Mouse (Mus musculus) splenic B cell, adult 2 months (primary cell): Measurements from ENCODE around the gene Riox1.
A peak's percentile ranks its signal among the peaks of the same experiment; 100 is the strongest.

Experiments
- DNase-seq: peaks from one replicate; pipeline ENCODE4 v3.0.0-alpha.2; 2011; ENCODE audit warnings: low read depth, low spot score
- H3K27me3 ChIP-seq: 2 replicates; pipeline ENCODE4 v1.6.1; 2012; ENCODE audit warnings: mild to moderate bottlenecking, low read length, moderate library complexity, mixed read lengths; ENCODE audit not compliant: control insufficient read depth, poor library complexity, insufficient read depth, severe bottlenecking
- H3K36me3 ChIP-seq: 2 replicates; pipeline ENCODE4 v1.6.1; 2012; ENCODE audit warnings: mild to moderate bottlenecking, low read length, moderate library complexity, mixed read lengths; ENCODE audit not compliant: control insufficient read depth, poor library complexity, insufficient read depth, severe bottlenecking

Riox1 gene

DNA sequence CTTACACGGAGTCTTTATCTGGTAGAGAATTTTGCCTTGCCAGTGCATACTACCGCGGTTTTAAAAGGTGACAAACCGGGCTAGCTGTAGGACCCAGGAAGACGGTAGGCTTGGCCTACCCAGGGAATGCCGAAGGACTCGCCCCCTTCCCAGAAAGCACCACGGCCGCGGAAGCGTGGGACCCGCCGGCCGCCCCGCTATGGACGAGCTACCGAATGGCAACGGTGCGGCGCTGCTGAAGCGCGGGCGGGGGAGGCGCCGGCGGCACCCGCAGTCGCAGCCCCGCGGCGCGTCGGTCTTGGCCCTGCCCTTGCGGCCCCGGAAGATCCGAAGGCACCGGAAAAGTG is at the start of gene Riox1:
Gene Riox1 (plus strand): TSS at position 116 of the 347 bp plus-strand sequence.
- Histone ChIP-seq H3K36me3 (no peaks in the 10 kb centered on the region), H3K27me3 (no peaks in the 10 kb centered on the region)
- peak; percentile 76 for DNase-seq

DNA sequence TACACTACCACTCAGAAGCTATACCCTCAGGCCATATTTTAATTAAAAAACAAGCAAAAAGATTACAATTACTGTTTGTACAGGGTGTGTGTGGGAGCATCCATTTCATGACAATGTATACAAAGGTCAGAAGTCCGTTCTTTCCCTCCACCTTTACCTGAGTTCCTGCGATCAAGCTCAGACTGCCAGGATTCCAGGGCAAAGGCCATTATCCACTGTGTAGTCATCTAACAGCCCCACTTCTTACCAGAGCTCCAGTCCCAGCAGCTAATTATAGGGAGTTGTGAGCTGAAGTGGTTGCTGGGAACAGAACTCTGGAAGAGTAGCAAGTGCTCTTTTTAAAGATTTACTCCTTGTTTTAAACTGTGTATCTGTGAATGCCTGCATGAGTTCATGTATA is 40.0 kb upstream of the Riox1 start:
- H3K36me3 ChIP-seq, result no peaks in the 10 kb centered on the region
- no peaks in the 10 kb centered on the region for H3K27me3 ChIP-seq
- no peak for DNase-seq

DNA sequence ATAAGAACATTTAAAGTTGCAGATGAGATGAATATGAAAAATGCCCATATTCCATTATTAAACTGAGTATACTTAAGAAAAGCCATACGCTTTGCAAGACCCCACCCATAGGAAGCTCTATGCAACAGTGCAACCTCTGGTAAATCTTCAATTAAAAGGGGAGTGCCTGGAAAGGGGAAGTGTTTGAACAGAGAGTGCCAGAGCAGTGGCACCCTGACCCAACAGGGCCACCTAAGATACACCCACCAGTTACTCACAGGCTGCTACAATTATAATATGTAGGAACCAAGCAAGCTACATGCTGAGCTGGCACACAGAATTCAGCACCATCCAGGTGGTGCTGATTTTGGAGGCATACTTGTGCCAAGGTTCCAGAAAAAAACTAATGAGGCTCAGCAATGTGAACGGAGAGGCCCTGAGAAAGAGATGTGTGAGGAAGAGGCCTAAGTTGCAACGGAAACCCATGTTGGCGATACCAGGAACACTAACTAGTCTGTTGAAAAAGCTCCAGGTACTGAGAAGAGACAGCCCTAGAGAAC is 36.1 kb upstream of the Riox1 start:
- no peak for DNase-seq
- Histone ChIP-seq H3K27me3 (no peaks in the 10 kb centered on the region), H3K36me3 (no peaks in the 10 kb centered on the region)

- no peak for DNase-seq
- Histone ChIP-seq H3K36me3 (no peaks in the 10 kb centered on the region), H3K27me3 (no peaks in the 10 kb centered on the region)
Measured at GRCm38 (mm10) chr12:83914797-83915196, 35.6 kb upstream of the Riox1 start.

DNA sequence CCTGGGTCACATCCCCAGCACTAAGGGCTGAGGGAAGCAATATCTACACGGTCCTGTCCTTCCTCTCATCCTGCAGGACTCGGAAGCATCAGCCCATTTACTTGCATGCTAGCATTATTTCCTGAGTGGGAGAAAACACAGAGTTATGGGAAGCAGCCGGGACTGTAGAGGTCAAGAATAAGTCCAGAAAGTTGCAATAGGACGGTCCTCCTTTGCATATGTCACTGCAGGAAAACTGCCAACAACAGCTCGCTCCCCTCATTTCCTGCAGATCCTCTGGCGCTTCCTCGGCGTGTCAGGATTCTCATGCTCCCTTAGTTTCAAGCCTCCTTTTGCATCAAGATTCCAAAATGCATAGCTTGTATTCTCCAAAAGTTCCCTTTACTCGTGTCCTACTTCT is 33.5 kb upstream of the Riox1 start:
- no peaks in the 10 kb centered on the region for H3K36me3 ChIP-seq
- no peaks in the 10 kb centered on the region for H3K27me3 ChIP-seq
- DNase-seq, result no peak

DNA sequence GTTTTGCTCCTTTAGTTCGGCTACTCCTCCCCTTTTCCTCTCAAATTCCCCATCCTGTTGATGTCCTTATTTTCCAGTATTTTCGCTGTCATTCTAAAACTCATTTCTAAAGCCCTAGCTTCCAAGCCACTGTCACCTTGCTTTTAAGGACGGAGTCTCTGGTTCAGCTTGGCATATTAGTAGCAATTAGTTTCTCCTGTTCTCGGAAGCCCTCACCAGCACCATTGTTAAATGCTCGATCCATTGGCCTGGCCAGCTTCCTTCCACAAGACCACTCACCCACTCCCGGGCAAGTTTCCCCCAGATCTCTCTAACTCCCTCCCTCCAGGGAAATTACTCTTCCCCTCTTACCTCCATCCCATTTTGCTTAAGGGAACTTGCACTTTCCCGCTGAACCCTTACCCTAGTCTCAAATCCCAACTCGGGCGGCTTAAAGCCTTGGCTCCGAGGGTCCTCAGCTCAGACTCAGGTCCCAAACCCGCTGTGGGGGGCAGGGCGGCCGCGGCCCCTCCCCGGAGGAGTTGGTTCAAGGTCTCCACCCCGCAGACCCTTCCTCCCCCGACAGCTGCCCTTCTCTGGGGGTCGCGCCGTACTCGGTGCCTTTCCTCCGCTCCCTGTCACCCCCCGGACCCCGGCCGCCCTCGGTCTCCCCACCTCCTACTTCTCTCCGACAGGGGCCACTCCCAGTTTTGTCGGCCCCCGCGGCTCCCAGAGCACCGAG is 29.5 kb upstream of the Riox1 start:
- no peak for DNase-seq
- no peaks in the 10 kb centered on the region for H3K27me3 ChIP-seq
- H3K36me3 ChIP-seq, result no peaks in the 10 kb centered on the region

DNA sequence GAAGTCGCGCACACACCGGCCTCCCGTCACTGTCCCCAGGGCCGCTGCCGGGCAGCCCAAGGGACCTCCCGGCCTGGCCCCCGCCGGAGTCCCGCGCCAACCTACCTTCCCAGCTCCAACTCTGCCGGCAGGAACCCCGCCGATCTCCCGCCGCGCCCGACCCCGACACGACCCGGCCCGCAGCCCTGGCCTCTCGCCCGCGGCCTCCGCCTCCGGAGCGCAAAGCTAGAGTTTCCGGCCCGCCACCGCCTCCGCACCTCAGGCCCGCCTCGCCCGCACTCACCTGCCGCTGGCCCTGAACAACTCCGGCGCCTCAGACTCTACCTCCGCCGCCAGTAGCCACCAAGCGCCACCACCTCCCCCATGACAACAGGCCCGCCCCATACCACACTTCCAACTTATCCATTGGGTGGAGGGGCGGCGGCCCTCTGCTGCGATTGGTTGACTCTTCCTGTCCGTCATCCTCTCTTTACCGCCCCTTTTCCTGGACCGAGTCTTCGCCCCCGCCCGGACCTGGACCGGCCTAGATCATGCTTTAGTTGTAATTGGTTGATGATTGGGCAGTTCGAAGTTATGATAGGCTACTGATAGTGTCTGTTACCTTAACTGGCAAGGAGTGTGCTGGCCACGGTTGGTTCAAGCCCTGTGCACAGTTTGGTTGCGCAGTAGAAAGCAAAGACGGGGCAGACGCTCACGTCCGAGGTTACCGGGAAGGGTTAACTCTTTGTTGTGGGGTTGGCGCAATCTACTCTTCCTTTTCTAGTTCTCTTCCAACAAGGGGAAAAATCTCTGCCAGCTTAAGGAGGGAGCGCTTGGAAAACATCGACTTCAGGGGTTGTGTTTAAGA is 28.6 kb upstream of the Riox1 start, which contains the start of gene Numb:
Gene Numb (minus strand): TSS at position 400 of the 847 bp plus-strand sequence.
- DNase-seq, result peak; percentile 99
- H3K27me3 ChIP-seq, result no peaks in the 10 kb centered on the region
- no peaks in the 10 kb centered on the region for H3K36me3 ChIP-seq

DNA sequence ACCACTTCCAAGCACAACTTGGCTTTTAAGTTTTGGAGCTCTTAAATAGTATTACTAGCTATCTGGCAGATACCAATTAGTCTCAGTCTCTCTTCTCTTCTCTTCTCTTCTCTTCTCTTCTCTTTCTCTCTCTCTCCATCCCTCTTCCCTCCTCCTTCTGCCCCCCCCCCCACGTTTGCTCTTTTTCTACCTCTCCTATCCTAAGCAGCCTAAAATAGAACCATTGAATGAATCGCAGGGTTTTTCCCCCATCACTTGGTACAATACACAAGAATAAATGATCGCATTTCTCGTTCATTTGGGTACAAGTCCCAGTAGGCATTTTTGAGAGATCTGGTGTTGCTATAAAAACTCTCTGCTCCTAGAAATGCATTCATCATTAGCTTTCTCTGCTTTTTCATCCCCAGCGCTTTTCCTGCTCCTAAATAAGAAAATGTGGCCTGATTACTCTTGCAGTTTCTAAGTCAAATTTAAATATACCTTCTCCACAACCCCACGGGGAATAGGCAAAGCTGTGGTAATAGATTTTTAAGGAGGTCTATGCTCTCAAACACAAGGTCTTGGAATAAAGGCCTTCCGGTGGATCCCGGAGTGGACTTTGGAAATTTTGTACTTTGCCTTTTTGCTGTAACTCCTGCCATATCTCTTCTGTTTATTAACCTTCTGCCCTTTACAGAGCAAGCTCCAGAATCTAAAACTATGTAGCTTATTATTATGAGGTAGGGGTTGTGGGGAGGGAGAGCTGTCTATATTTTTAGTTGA is 27.5 kb upstream of the Riox1 start:
- no peak for DNase-seq
- H3K36me3 ChIP-seq, result no peaks in the 10 kb centered on the region
- no peaks in the 10 kb centered on the region for H3K27me3 ChIP-seq

DNA sequence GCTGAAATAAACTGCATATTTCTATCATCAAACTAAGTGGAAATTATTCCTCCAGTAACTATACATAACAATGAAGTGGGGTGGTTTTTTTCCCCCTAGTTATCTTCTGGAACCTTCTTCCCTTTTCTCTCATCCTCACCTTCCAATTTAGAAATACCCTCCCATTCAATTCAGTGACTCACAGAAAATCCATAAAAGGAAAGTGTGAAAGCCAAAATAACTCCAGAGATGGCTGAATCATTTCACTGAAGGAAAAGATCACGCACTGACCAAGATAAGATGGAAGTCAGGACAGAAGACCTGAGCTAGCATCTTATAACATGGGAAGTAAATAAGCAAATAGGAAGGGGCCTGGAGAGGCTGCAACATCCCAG is 26.9 kb upstream of the Riox1 start:
- H3K27me3 ChIP-seq, result no peaks in the 10 kb centered on the region
- no peak for DNase-seq
- no peaks in the 10 kb centered on the region for H3K36me3 ChIP-seq

- DNase-seq, result no peak
- H3K36me3 ChIP-seq, result no peaks in the 10 kb centered on the region
Measured at GRCm38 (mm10) chr12:83924332-83924731, 26.1 kb upstream of the Riox1 start.

GRCm38 (mm10) chr12:83925160-83925703 is 25.2 kb upstream of the Riox1 start:
- no peaks in the 10 kb centered on the region for H3K27me3 ChIP-seq
- no peaks in the 10 kb centered on the region for H3K36me3 ChIP-seq
- DNase-seq, result no peak

More at GRCm38 (mm10) chr12:83924332-83924731, 26.1 kb upstream of the Riox1 start:
- no peaks in the 10 kb centered on the region for H3K27me3 ChIP-seq

DNA sequence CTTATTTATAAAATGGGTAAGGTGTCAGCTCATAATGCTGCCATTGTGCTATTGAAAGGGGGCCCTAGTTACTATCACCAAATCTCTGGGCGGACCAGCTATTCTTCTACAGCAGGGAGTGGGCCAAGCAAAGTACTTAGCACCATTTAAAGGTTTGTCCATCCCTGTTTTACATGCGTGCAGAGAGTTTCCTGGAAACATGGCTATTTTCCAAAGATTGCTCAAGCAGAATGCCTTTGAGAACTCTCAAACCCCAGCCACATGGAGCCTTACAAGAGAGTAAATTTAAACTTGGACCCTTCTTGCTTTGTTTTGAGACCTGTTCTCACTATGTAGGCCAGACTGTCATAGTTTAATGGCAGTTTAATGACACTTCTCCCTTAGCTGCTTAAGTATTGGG is 24.3 kb upstream of the Riox1 start:
- H3K36me3 ChIP-seq, result no peaks in the 10 kb centered on the region
- no peaks in the 10 kb centered on the region for H3K27me3 ChIP-seq
- DNase-seq, result no peak

DNA sequence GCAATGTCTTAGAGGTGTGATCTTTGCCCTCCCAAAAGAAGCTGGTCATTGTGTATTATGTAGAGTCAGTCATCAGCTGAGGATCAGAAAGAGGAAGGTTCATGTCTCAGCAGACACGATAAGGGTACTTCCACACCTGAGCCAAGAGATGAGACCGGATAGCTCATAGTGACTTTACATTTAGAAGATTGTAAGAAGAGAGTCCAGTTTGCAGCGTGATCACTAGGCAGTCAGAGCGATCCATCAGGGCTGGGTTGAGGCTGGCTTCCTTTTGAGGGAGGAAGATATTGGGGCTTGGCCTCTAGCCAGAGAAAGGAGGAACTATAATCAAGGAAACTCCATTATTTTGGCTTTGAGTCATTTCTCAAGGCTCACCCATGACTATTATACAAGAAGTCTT is 22.7 kb upstream of the Riox1 start:
- no peak for DNase-seq
- H3K36me3 ChIP-seq, result no peaks in the 10 kb centered on the region

DNA sequence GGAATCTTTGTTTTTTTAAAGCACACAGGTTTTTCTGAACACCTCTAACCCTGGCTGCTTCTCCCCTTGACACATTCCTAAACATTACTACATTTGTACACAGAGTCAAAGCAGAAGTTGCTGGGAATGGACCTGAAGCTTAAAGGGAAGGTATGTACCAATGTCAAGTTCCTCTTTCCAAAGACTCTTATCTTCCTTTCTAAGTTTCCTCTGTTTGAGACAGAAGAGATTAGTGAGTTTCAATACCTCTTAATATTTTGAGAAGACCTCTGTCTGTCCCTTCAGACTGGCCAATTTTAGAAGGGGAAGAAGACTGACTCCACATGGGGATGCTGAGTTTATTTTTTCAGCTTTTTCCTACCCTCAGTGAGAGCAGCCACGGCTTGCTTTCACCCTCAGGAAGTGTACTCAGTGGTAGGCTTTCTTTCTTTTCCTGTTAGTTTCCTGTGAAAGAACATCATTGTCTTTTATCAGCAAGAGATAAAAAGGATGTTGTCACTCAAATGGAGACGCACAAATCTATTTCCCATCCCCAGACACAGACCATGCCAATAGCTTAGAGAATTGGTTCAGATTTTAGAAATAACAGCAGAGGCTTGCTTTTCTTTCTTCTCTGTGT is 21.1 kb upstream of the Riox1 start:
- peak; percentile 48 for DNase-seq
- Histone ChIP-seq H3K36me3 (no peaks in the 10 kb centered on the region), H3K27me3 (no peaks in the 10 kb centered on the region; the same call in 1 of the 2 replicates)

More for the DNA sequence above, 22.7 kb upstream of the Riox1 start:
- no peaks in the 10 kb centered on the region; the same call in 1 of the 2 replicates for H3K27me3 ChIP-seq
